Mouse (Mus musculus) midbrain, embryonic 15.5 days (tissue): Measurements from ENCODE around the gene Ttyh3. TPM values are rescaled to one million over a fixed set of nuclear protein-coding genes. Genes with fewer than 3 reads are reported as not detected.

Experiments used
- ATAC-seq: fragments of 200-750 bp; cut with Nextera tagmentation; replicated peaks from 2 replicates; pipeline ENCODE4 v1.8.0; 2017; ENCODE audit warnings: moderate TSS enrichment
- H3K27ac ChIP-seq: fragments of 300-500 bp; sonication (generic); 2 replicates; pipeline ENCODE4 v1.5.1; 2015; ENCODE audit warnings: mild to moderate bottlenecking, inconsistent platforms
- H3K27me3 ChIP-seq: fragments of 300-500 bp; sonication (generic); replicated peaks from 2 replicates; pipeline ENCODE4 v1.6.1; 2015; ENCODE audit warnings: inconsistent platforms
- H3K36me3 ChIP-seq: fragments of 300-500 bp; sonication (generic); replicated peaks from 2 replicates; pipeline ENCODE4 v1.6.1; 2015; ENCODE audit warnings: inconsistent platforms
- H3K4me1 ChIP-seq: fragments of 300-500 bp; sonication (generic); 2 replicates; pipeline ENCODE4 v1.6.1; 2015; ENCODE audit warnings: inconsistent platforms
- H3K4me2 ChIP-seq: fragments of 300-500 bp; sonication (generic); 2 replicates; pipeline ENCODE4 v1.6.1; 2015; ENCODE audit warnings: inconsistent platforms, mild to moderate bottlenecking, moderate library complexity
- H3K4me3 ChIP-seq: fragments of 300-500 bp; sonication (generic); 2 replicates; pipeline ENCODE4 v1.5.1; 2015; ENCODE audit warnings: mild to moderate bottlenecking, inconsistent platforms
- H3K9ac ChIP-seq: fragments of 300-500 bp; sonication (generic); 2 replicates; pipeline ENCODE4 v1.6.1; 2015; ENCODE audit warnings: mild to moderate bottlenecking, inconsistent platforms
- H3K9me3 ChIP-seq: fragments of 300-500 bp; sonication (generic); 2 replicates; pipeline ENCODE4 v1.6.1; 2016; ENCODE audit warnings: inconsistent platforms
- WGBS: fragments of 180-500 bp; shearing (Covaris S2); methylation state at CpG from one replicate; pipeline ENCODE4 v1.1.7; 2015; ENCODE audit warnings: mixed read lengths; 5-methylcytosine and 5-hydroxymethylcytosine counted together
- polyA plus RNA-seq: library from polyadenylated mRNA; unstranded; fragments of >200 nt; fragmentation: Nextera tagmentation; extraction: Ambion mirVana; gene quantifications from 2 replicates; pipeline ENCODE4 v1.2.1, GENCODE M21; 2015

Gene Ttyh3
- polyA plus RNA-seq, 1 experiment from 2014 or later = 80.3 TPM

DNA sequence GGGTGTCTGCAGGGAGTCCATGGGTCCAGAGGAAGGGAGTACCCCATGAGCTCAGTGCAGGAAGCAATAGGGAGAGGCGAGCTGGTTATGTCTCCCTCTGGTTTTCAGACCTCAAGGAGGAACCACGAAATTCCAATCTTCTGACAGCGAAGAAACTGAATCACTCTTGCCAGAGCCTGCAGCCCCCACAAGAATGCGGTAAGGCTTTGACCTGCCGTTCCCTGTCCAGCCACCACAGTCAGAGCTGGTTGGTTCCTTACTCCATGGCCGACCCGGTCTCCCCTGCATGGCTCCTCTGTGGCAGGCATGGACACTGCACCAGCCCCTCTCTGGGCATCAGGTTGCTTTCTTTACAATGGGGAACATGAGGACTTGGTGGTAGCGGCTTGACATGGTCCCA is 44.4 kb downstream of the Ttyh3 start:
- H3K9me3 ChIP-seq = no peaks in the 10 kb centered on the region
- WGBS = 82% methylated on average over 8 of the region's 8 CpGs
- no peak overlapping the region for H3K9ac ChIP-seq
- no peak overlapping the region for H3K4me2 ChIP-seq
- no peak overlapping the region for H3K4me3 ChIP-seq
- peaks cover 9% of the 10 kb centered on the region for H3K27me3 ChIP-seq
- H3K4me1 ChIP-seq = peaks cover 28% of the 10 kb centered on the region
- no peak overlapping the region for H3K27ac ChIP-seq
- ATAC-seq = no peak
- H3K36me3 ChIP-seq = no peaks in the 10 kb centered on the region

DNA sequence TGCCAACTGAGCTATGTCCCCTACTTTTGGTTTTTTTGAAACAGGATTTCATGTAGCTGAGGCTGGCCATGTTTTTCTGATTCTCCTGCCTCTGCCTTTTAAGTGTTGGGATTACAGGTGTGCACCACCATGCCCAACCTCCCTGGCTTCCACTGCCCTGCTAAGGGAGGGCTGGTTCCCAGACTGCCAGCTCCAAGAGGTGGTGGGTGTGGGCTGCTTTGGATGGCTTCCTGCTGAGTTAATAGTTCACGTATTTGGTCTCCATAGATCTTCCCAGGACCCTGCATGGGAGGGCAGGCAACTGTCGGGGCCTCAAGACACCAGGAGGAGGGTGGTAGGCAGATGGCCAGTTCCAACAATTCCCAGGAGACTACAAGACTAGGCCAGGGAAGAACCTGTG is 46.3 kb downstream of the Ttyh3 start:
- H3K9ac ChIP-seq = no peak overlapping the region
- WGBS = 69% methylated on average over 2 of the region's 2 CpGs
- H3K4me1 ChIP-seq = peaks cover 18% of the 10 kb centered on the region
- H3K36me3 ChIP-seq = no peaks in the 10 kb centered on the region
- no peak for ATAC-seq
- H3K9me3 ChIP-seq = no peaks in the 10 kb centered on the region
- no peak overlapping the region for H3K4me3 ChIP-seq
- no peak overlapping the region for H3K4me2 ChIP-seq
- H3K27ac ChIP-seq = no peak overlapping the region
- peaks cover 9% of the 10 kb centered on the region; the same call in 1 of the 2 replicates for H3K27me3 ChIP-seq

- ATAC-seq = no peak
- Histone ChIP-seq H3K4me2 (no peak overlapping the region), H3K4me3 (no peak overlapping the region), H3K4me1 (peaks cover 10% of the 10 kb centered on the region), H3K36me3 (no peaks in the 10 kb centered on the region), H3K9ac (no peak overlapping the region), H3K9me3 (no peaks in the 10 kb centered on the region), H3K27ac (no peak overlapping the region), H3K27me3 (peaks cover 9% of the 10 kb centered on the region; the same call in 1 of the 2 replicates)
- WGBS = 67% methylated on average over 12 of the region's 12 CpGs
These were observed 47.1 kb downstream of the Ttyh3 start for GRCm38 (mm10) chr5:140601712-140602111.

DNA sequence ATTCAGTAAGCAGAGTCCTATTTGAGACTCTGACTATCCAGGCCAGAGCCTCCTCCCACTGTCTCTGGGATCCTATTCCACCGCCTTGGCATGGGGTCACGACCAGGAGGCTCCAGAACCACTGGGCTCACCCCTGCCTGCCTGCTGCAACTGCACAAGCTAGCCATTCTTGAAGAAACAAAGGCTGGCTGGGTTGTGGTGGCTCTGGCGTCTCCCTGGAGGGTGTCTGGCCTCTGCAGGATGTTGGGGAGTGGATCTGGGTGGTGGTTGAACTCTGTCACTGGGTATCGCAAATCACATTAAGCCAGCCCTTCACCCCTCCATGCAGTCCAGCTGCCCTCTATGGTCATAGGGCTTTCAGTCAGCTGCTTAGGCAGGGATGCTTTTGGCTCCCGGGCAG is 48.9 kb downstream of the Ttyh3 start:
- H3K4me2 ChIP-seq = no peak overlapping the region
- no peaks in the 10 kb centered on the region for H3K36me3 ChIP-seq
- H3K9me3 ChIP-seq = no peaks in the 10 kb centered on the region
- H3K27ac ChIP-seq = no peak overlapping the region
- no peaks in the 10 kb centered on the region for H3K27me3 ChIP-seq
- H3K4me3 ChIP-seq = no peak overlapping the region
- WGBS = 62% methylated on average over 5 of the region's 5 CpGs
- no peak overlapping the region for H3K9ac ChIP-seq
- H3K4me1 ChIP-seq = no peaks in the 10 kb centered on the region
- ATAC-seq = no peak

GRCm38 (mm10) chr5:140597787-140598186 is 51.0 kb downstream of the Ttyh3 start:
- Histone ChIP-seq H3K4me3 (no peak overlapping the region), H3K4me2 (no peak overlapping the region), H3K27me3 (no peaks in the 10 kb centered on the region), H3K9ac (no peak overlapping the region), H3K27ac (no peak overlapping the region), H3K4me1 (no peaks in the 10 kb centered on the region), H3K36me3 (no peaks in the 10 kb centered on the region), H3K9me3 (no peaks in the 10 kb centered on the region)
- 94% methylated on average over 4 of the region's 4 CpGs for whole genome bisulfite sequencing
- ATAC-seq = no peak

GRCm38 (mm10) chr5:140596927-140597588 is 51.8 kb downstream of the Ttyh3 start:
- H3K9me3 ChIP-seq = no peaks in the 10 kb centered on the region
- no peaks in the 10 kb centered on the region for H3K4me1 ChIP-seq
- H3K4me3 ChIP-seq = no peak overlapping the region
- H3K36me3 ChIP-seq = no peaks in the 10 kb centered on the region
- H3K27me3 ChIP-seq = no peaks in the 10 kb centered on the region
- ATAC-seq = no peak
- H3K9ac ChIP-seq = no peak overlapping the region
- no peak overlapping the region for H3K4me2 ChIP-seq
- H3K27ac ChIP-seq = no peak overlapping the region
- 77% methylated on average over 18 of the region's 18 CpGs for WGBS

GRCm38 (mm10) chr5:140596426-140596825 is 52.4 kb downstream of the Ttyh3 start:
- no peaks in the 10 kb centered on the region for H3K9me3 ChIP-seq
- H3K9ac ChIP-seq = no peak overlapping the region
- H3K4me2 ChIP-seq = no peak overlapping the region
- no peaks in the 10 kb centered on the region for H3K4me1 ChIP-seq
- no peaks in the 10 kb centered on the region for H3K27me3 ChIP-seq
- H3K27ac ChIP-seq = no peak overlapping the region
- no peak for ATAC-seq
- no peak overlapping the region for H3K4me3 ChIP-seq
- H3K36me3 ChIP-seq = no peaks in the 10 kb centered on the region
- 66% methylated on average over 3 of the region's 3 CpGs for WGBS

GRCm38 (mm10) chr5:140594846-140595245 is 54.0 kb downstream of the Ttyh3 start:
- Histone ChIP-seq H3K4me2 (no peak overlapping the region), H3K4me3 (no peak overlapping the region), H3K27ac (no peak overlapping the region), H3K4me1 (no peaks in the 10 kb centered on the region), H3K36me3 (no peaks in the 10 kb centered on the region), H3K9ac (no peak overlapping the region), H3K9me3 (no peaks in the 10 kb centered on the region), H3K27me3 (no peaks in the 10 kb centered on the region; the same call in 1 of the 2 replicates)
- 74% methylated on average over 5 of the region's 5 CpGs for WGBS
- no peak for ATAC-seq

DNA sequence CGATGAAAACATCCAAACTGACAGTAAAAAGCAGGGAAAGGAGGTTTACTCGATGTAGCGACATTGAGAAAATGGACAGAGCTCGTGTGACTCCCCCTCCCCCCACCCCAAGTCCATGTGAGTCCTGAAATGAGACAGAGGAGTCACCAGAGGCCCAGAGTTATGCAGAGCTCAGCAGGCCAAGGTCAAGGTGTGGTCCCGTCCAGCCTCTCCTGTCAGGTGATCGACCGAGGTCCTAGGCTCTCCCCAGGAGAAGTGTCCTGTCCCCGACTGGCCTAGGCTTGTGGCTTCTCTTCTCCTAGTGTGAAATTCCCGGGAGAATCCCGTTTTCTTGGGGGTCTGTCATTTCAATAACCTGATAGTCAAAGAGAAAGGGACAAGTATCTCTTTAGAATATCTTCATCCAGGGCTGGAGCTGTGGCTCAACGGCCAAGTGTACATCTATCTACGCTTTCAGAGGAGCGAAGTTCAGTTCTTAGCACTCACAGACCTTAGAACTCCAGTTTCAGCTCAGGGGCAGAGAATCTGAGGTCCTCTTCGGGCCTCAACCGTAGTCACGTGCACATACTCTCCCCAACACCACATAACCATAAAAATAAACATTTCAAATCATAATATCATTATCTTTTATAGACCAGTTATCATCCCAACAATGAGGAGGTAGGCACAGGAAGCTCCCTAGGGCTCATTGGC is 59.6 kb downstream of the Ttyh3 start:
- ATAC-seq = no peak
- no peaks in the 10 kb centered on the region for H3K36me3 ChIP-seq
- no peak overlapping the region for H3K27ac ChIP-seq
- no peak overlapping the region for H3K4me3 ChIP-seq
- WGBS = 90% methylated on average over 16 of the region's 16 CpGs
- H3K27me3 ChIP-seq = no peaks in the 10 kb centered on the region; the same call in 1 of the 2 replicates
- H3K9ac ChIP-seq = no peak overlapping the region
- no peaks in the 10 kb centered on the region for H3K9me3 ChIP-seq
- H3K4me2 ChIP-seq = no peak overlapping the region
- H3K4me1 ChIP-seq = peaks cover 3% of the 10 kb centered on the region

DNA sequence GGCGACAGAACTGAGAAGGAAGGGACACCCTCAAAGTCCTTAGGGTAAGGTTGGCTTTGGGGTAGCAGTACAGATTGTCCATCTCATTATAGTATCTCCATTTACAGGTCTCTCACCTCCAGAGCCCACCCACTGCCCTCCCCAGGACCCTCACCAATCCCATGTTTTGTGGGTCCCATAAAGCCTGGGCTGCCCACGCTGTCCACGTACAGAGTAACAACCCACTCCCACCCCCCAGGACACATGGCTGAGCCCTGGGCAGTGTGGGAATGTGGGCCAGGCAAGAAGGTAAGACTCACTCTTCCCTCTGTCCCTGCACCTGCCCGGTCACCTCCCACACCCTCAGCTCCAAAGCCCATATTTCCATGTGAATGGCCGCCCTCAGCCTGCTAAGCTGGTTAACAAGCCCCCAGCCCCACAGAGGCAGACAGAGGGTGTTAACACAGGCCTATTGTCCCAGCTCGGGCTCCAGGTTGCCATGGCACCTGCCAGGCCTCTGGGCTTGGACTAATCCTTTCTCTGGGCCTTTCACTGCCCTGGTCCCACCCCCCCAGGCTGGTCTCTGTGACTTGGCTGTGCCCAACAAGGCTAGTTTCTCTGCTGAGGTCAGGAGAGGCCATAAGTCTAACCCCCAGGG is 65.0 kb downstream of the Ttyh3 start:
- no peak overlapping the region for H3K9ac ChIP-seq
- no peak overlapping the region for H3K4me3 ChIP-seq
- no peaks in the 10 kb centered on the region for H3K36me3 ChIP-seq
- peaks cover 43% of the 10 kb centered on the region for H3K4me1 ChIP-seq
- ATAC-seq = peak; percentile 74
- H3K27ac ChIP-seq = peak overlapping the region; percentile 65
- no peaks in the 10 kb centered on the region for H3K27me3 ChIP-seq
- 0 out of 2 replicates have a peak overlapping the region, but pooled peaks have one; percentile 3 for H3K4me2 ChIP-seq
- WGBS = 16% methylated on average over 6 of the region's 6 CpGs
- H3K9me3 ChIP-seq = no peaks in the 10 kb centered on the region

DNA sequence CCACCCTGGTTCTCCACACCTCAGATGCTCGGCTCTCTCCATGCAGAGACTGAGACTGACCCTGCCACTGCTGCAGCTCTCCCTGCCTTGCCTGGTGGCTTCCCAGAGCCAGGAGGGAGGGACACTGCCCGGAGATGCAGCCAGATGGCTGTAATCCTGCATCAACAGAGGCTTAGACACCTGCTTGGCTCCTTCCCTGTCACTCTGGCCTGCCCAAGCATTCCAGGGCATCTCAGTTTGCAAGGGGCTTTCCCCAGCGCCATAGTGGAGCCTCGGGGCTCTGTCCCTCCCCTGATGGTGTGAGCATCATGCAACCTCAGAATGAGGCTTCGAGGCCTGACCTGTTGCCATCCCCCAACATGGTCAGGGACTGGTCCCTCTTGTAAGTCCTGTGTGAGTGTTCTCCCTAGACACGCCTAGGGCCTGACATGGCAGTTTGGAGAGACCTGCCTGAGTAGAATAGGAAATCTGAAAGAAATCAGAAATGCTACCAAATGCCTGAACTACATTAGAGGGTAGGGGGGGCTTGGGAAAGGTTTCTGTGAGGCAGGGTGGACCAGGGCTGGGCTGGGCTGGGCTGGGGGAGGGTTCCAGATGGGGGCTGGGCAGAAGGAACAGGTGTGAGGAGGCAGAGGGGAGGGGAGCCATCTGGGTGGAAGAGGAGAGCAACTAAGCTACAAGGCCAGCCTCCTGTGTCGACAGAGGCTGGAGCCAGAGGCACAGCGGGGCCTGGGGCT is 65.7 kb downstream of the Ttyh3 start:
- Histone ChIP-seq H3K4me3 (no peak overlapping the region), H3K9me3 (no peaks in the 10 kb centered on the region), H3K36me3 (no peaks in the 10 kb centered on the region), H3K27me3 (no peaks in the 10 kb centered on the region), H3K4me1 (peaks cover 43% of the 10 kb centered on the region), H3K4me2 (no peak overlapping the region), H3K27ac (peak overlapping the region; percentile 65), H3K9ac (no peak overlapping the region)
- 22% methylated on average over 8 of the region's 8 CpGs for WGBS
- no peak; the same call in 1 of the 2 replicates for ATAC-seq

DNA sequence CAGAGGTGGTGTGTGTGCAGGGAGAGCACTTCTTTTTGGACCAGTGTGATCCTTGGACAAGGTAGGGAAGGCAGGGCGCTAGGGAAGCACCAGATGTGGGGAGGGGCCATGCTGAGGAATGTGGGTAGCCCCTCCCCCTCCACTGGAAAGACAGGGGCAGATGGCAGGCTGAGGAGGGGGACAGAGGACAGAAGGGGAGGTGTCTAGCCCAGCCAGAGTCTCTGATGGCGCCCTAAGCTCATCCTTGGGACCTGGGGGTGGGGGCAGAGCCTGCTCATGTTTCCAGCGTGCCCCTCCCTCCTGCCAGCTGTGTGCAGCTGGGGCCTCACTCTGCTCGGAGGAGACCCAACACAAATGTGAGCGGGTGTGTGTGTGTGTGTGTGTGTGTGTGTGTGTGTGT is 67.3 kb downstream of the Ttyh3 start:
- H3K27ac ChIP-seq = no peak overlapping the region
- H3K4me3 ChIP-seq = no peak overlapping the region
- 11% methylated on average over 4 of the region's 5 CpGs for WGBS
- ATAC-seq = no peak
- H3K4me1 ChIP-seq = peaks cover 43% of the 10 kb centered on the region
- no peaks in the 10 kb centered on the region for H3K27me3 ChIP-seq
- no peak overlapping the region for H3K9ac ChIP-seq
- H3K36me3 ChIP-seq = no peaks in the 10 kb centered on the region
- H3K9me3 ChIP-seq = no peaks in the 10 kb centered on the region
- no peak overlapping the region for H3K4me2 ChIP-seq
